Mouse (Mus musculus): ENCODE measurements around the gene Cox19.

Gene Cox19

GRCm38 (mm10) chr5:139297745-139298144 is 53.5 kb downstream of the Cox19 start:
- no peak for DNase-seq (ENCODE audit: low read depth in 2 of 2, low spot score in 2 of 2)

- no peak for DNase-seq (ENCODE audit: low read depth in 2 of 2, low spot score in 2 of 2)
Observed at GRCm38 (mm10) chr5:139297092-139297491, 54.1 kb downstream of the Cox19 start.

GRCm38 (mm10) chr5:139294089-139294488 is 57.1 kb downstream of the Cox19 start:
- no peak for DNase-seq (ENCODE audit: low read depth in 2 of 2, low spot score in 2 of 2)

- DNase-seq (ENCODE audit: low read depth in 2 of 2, low spot score in 2 of 2): no peak
Observed at GRCm38 (mm10) chr5:139291811-139292560, 59.2 kb downstream of the Cox19 start.

GRCm38 (mm10) chr5:139290467-139291259 is 60.6 kb downstream of the Cox19 start:
- no peak for DNase-seq (ENCODE audit: low read depth in 2 of 2, low spot score in 2 of 2)

- no peak for DNase-seq (ENCODE audit: low read depth in 2 of 2, low spot score in 2 of 2)
Observed at GRCm38 (mm10) chr5:139288591-139288990, 62.6 kb downstream of the Cox19 start.

- no peak for DNase-seq (ENCODE audit: low read depth in 2 of 2, low spot score in 2 of 2)
Observed at GRCm38 (mm10) chr5:139287787-139288186, 63.4 kb downstream of the Cox19 start.

- no peak for DNase-seq (ENCODE audit: low read depth in 2 of 2, low spot score in 2 of 2)
Observed at GRCm38 (mm10) chr5:139287099-139287498, 64.1 kb downstream of the Cox19 start.

Data from CD8-positive naive resting alpha-beta T cell, adult 2 months (primary cell).